Mouse (Mus musculus): ENCODE results near the gene Katna1.
"Not testable (repeated sequence)": the region's sequence is repeated elsewhere in the genome, so short reads cannot be mapped to it uniquely, and the experiment has no call there.

Gene Katna1

DNA sequence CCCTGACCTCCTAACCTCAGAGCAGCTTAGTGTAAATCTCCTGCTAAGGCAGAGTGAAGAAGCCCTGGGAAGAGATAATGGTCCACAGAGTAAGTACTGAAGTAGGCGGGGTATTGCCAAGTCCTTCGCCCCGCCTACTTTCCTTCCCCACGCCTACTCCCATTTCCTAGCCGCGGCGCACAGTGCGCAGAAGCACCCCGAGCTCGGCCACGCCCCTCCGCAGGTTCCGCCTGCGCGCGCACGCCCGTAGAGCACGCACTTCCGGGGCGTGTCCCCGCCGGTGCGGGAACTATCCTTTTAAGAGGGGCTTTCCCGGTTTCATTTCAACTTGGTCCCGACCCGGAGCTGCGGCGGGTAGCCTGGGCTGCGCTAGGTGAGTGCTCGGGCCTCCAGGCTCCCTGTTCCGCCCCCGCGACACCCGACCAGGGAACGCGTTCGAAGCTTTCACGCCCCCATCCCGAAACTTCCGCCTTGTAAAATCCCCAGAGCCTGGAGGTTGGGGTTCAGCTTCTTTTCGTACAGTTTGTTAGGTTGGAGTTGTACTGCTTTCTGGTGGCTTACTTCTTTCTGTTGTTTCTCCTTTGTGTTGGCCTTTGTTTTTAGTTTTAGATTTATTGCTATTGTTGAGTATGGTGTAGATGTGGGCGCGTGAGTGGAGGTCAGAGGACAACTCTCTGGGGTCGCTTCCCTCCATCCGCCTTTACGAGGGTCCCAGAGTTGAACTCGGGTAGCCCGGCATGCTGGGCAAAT, at the start of gene Katna1:
Gene Katna1, plus strand, starts transcription at position 250 of the 750 bp plus-strand sequence.
- peak; percentile 98 for DNase-seq

- peak; percentile 93 for DNase-seq
These were observed 45.0 kb upstream of the Katna1 start, which contains the start of the genes Pcmt1 and Lats1 for GRCm38 (mm10) chr10:7680731-7681301. TSS of gene Pcmt1 (minus strand) at chr10:7681136. TSS of gene Lats1 (plus strand) at chr10:7681214.

GRCm38 (mm10) chr10:7681343-7682025, 44.3 kb upstream of the Katna1 start:
- DNase-seq: peak; percentile 85

DNA sequence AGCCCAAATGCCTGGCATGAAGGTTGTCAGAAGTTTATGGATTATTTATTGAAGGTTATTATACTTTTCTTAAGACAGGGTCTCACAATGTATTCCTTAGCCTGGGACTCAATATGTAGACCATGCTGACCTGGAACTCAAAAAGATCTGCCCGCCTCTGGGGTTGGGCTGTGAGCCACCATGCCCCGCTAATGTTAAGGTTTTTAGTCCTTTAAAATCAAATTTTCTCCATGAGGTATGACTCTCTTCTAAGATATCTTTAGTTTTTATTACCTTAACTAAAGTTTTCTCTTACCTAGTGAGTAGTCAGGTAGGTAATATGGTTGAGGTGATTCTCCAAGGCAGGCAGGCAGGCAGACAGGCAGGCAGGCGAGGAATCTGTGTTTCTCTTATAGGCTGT, 43.6 kb upstream of the Katna1 start:
- DNase-seq: no peak

GRCm38 (mm10) chr10:7686902-7687301, 38.9 kb upstream of the Katna1 start:
- no peak for DNase-seq

GRCm38 (mm10) chr10:7695286-7695685, 30.5 kb upstream of the Katna1 start:
- DNase-seq: no peak

- DNase-seq: no peak
These were observed 25.7 kb upstream of the Katna1 start for GRCm38 (mm10) chr10:7700120-7700519.

DNA sequence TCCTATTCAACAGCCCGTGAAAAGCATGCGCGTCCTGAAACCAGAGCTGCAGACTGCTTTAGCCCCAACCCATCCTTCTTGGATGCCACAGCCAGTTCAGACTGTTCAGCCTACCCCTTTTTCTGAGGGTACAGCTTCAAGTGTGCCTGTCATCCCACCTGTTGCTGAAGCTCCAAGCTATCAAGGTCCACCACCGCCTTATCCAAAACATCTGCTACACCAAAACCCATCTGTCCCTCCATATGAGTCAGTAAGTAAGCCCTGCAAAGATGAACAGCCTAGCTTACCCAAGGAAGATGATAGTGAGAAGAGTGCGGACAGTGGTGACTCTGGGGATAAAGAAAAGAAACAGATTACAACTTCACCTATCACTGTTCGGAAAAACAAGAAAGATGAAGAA, 23.2 kb upstream of the Katna1 start:
- DNase-seq: no peak

- no peak for DNase-seq
These were observed 15.7 kb upstream of the Katna1 start for GRCm38 (mm10) chr10:7710121-7710520.

- DNase-seq: no peak
These were observed 13.3 kb upstream of the Katna1 start for GRCm38 (mm10) chr10:7712506-7712905.

DNA sequence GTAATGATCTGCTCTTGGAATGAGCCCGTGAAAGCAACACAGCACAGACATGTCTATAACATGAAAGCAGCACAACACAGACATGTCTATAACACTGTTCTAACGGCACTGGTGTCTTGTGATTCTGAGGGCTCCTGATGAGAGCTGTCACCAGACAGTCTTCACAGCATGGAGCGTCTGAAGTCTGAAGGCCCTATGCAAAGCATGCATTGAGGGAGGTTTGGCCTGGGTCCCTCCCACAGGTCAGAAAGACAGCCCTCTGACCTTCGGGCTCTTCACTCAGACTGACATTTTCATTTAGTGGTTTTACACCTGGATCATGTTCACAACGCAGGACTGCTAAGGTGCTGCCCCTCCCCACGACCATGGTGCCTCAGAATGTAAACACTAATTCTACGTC, 10.7 kb upstream of the Katna1 start:
- DNase-seq: no peak

DNA sequence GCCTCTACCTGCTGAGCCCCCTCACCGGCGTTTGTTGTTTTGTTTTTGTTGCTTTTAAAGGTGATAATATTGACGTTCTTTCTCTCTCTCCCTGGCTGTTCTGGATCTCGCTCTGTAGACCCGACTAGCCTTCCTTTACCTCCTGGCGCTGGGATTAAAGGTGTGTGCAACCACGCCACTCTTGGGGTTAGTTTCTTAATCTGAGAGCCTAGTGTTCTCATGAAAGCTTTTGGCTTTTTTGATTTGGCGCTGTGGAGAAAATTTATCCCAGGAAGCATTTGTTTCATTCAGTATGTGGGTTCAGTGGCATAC, 657 bp downstream of the Katna1 start:
- DNase-seq: no peak

DNA sequence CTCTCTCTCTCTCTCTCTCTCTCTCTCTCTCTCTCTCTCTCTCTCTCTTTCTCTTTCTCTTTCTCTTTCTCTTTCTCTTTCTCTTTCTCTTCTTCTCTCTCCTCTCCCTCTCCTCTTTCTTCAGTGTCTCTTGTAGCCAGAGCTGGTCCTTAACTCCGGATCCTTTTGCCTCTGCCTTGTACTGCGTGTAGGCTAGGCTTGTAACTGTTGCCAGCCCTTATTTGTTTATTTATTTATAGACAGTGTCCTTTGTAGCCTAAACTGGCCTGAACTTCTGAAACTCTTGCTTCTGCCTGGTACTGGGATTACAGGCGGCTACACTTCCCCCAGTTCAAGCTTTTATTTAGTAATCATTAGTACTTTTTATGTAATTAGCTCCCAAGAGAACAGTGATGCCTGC, 1.2 kb downstream of the Katna1 start:
- DNase-seq: no peak

- no peak for DNase-seq
These were observed 5.8 kb downstream of the Katna1 start for GRCm38 (mm10) chr10:7731582-7731981.

DNA sequence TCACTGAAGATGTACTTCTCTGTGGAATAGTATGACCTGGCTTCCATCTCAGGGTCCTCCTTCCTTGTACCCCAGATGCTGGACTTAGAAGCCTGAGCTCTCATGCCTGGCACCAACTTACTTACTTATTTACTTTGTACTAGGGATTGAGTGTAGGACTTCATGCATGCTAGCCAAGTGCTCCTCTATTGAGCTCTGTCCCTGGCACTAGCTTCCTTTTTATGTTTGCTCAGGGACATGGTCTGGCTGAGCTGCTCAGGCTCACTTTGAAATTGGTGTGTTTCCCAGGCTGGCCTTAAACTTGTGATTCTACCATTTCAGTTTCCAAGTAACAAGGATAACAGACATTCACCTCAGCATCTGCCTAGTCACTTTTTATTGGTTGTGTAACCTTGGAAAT, 11.3 kb downstream of the Katna1 start:
- DNase-seq: no peak

- no peak for DNase-seq
These were observed 12.1 kb downstream of the Katna1 start for GRCm38 (mm10) chr10:7737914-7738313.

DNA sequence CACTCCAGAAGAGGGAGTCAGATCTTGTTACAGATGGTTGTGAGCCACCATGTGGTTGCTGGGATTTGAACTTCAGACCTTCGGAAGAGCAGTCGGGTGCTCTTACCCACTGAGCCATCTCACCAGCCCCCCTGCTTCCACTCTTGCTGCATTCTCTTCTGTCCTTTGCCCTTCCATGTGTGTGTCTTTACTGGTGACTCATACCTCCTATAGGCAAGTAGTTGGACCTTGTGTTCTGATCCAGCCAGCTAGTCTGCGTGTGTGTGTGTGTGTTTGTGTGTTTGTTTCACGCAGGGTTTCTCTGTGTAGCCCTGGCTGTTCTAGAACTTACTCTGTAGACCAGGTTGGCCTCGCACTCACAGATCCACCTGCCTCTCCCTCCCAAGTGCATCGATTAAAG, 19.7 kb downstream of the Katna1 start:
- not testable (repeated sequence) for DNase-seq

DNA sequence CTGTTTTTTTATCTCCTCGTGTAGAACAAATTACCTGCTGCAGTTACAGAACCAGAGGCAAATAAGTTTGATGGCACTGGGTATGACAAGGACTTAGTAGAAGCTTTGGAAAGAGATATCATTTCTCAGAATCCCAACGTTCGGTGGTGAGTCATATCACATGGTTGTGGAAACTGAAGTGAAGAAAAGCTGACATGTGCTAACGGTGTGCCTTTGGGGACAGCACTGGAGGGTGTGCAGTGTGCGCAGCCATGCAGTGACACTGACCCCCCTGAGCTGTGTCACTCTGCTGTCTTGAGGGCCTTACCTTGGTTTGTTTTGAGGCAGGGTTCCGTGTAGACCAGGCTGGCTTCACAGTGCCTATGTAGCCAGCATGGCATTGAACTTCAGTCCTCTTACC, 23.0 kb downstream of the Katna1 start:
- DNase-seq: no peak

DNA sequence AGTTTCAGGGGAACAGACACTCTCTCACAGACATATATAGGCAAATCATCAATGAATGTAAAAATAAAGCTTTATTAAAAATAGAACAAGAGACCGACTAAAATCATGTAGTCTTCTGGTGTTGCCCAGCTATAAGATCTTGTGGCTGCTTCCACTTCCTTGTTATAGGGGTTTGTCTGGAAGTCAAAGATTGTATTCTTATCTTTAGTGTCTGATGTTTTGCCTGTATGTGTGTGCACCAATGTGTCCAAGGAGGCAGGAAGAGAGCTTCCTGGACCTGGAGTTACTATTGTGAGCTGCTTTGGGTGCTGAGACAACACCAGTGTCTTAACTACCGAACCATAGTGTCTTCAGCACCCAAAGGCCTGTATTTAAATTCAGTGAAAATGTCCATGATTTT, 31.7 kb downstream of the Katna1 start:
- no peak for DNase-seq

DNA sequence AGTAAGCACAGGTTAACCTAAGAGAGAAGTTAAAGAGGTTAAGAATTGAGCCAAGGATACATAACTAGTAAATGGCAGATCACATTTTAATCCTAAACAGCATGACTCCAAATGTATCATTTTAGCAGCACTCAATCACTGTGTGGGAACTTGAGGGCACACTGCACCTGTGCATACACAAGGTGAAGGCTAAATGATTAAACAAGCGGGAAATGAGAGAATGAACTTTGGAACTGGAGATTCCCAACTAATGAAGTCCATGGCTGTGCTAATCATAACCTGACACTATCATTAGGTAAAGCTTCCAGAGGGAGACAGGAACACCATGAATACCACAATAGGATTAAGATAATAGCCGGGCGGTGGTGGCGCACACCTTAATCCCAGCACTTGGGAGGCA, 46.5 kb downstream of the Katna1 start:
- no peak for DNase-seq

DNA sequence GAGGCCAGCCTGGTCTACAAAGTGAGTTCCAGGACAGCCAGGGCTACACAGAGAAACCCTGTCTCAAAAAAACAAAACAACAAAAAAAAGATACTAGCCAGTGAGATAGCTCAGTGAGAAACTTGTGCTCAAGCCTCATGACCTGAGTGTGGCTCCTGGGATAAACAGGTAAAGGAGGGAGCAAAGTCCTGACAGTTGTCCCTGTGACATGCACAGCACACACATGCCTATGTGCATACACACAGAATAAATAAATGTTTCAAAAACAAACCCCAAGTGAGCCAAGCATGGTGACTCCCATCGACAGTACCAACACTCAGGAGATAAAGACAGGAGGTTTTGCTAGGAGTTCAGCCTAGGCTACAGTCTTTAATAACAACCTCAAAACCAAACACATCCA, 47.0 kb downstream of the Katna1 start:
- no peak for DNase-seq

- DNase-seq: no peak
These were observed 49.6 kb downstream of the Katna1 start for GRCm38 (mm10) chr10:7775421-7775820.

GRCm38 (mm10) chr10:7778361-7778760, 52.6 kb downstream of the Katna1 start:
- peak; percentile 17 for DNase-seq

DNA sequence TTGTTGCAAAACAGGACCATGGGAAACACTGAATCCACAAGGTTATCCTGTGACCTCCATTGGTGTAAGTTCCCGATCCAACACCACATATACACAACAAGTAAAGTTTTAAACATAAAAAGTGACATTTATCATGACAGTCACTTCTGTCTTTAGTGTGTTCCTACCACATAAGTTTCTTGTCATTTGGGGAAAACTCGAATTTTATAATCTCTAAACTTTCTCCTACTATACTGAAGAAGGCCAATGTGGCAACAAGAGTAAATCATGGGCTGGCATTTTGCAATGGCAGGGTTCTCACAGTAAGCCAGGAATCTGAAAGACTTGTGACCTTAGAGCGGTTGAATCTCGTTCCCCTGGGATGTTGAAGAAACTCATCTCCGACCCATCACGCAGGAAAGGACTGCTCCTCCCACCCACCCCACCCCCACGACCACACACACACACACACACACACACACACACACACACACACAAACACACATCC, 54.0 kb downstream of the Katna1 start:
- no peak for DNase-seq
